ENCODE assay signal across 36 mouse cellular contexts in the genomic region with DNA sequence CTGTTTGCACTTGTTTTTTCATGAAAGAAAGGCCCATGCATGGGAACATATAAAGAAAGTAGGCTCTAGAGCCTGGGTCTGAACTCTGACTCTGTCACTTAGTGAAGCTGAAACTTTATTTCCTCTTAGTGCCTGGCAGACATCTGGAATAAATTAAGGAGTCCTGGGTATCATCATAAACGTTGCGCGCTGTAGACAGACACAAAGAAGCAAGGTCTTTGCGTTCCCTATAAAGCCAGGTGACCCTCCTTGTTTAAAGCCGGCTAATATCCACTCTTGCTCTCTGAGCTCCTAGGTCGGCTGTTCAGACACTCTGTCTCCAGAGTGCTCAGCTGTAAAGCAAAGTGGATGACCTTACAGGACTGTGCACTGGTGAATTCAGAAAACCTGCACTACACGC. TPM values are rescaled to one million over a fixed set of nuclear protein-coding genes. Genes with fewer than 3 reads are reported as not detected.
DNase-seq lines count a peak whose midpoint lies in the region; ATAC-seq and TF ChIP-seq lines count a peak whose summit lies in the region.
"Had no signal": no experiment of that assay in that cellular context is flagged by ENCODE, and none has a peak within 500 bp of the region (broad histone marks: within the 10 kb centered on the region; RNA-seq: fewer than 3 reads in every experiment).

No protein-coding gene starts in this region.

- no peaks in the 10 kb centered on the region for H3K9me3 ChIP-seq in heart, embryonic 10.5 days
- H3K9me3 ChIP-seq in embryonic facial prominence, embryonic 10.5 days = no peaks in the 10 kb centered on the region
- no peaks in the 10 kb centered on the region for H3K9me3 ChIP-seq in heart, embryonic 12.5 days (replicated peaks)
- H3K9me3 ChIP-seq: embryonic facial prominence, embryonic 15.5 days; G1E; heart, embryonic 15.5 days; intestine, embryonic 15.5 days; liver, embryonic 15.5 days had no signal

- DNase-seq in heart, embryonic 10.5 days (ENCODE audit: low spot score) = peak; percentile 46
- DNase-seq in heart, postnatal 36 days = no peak
- DNase-seq in embryonic facial prominence, embryonic 10.5 days (ENCODE audit: low spot score) = peak; percentile 57
- DNase-seq in hindlimb bud, embryonic 11.5 days (ENCODE audit: extremely low spot score, low read depth, low spot score) = peak; percentile 77
- peak; percentile 49 for DNase-seq in mesoderm, embryonic 11.5 days (ENCODE audit: low read depth, low spot score)
- DNase-seq in ovary, postnatal 14 days (ENCODE audit: low spot score) = no peak
- no peak for DNase-seq in thymus, adult 2 months
- DNase-seq: adrenal gland, postnatal 10 days; cerebellum, adult 11 months; cerebellum, adult 9-10 months; heart, adult 2 months; kidney, adult 8-10 months; kidney, postnatal 4 days; lung, embryonic 14.5 days; retina, postnatal 1 day; right cerebral cortex, postnatal 14 days; thymus, postnatal 25 days had no signal

- no peak overlapping the region for H3K4me2 ChIP-seq in heart, embryonic 12.5 days
- H3K4me2 ChIP-seq: embryonic facial prominence, embryonic 15.5 days; heart, embryonic 15.5 days; intestine, embryonic 15.5 days; liver, embryonic 15.5 days; lung, embryonic 14.5 days; midbrain, embryonic 11.5 days had no signal

- no peaks in the 10 kb centered on the region for H3K4me1 ChIP-seq in heart, embryonic 10.5 days
- peaks cover 36% of the 10 kb centered on the region for H3K4me1 ChIP-seq in embryonic facial prominence, embryonic 10.5 days
- no peaks in the 10 kb centered on the region for H3K4me1 ChIP-seq in thymus, adult 2 months (replicated peaks; ENCODE audit: control insufficient read depth, insufficient read depth, low read length)
- peaks cover 5% of the 10 kb centered on the region; the same call in 1 of the 2 replicates for H3K4me1 ChIP-seq in heart, embryonic 12.5 days (replicated peaks)
- H3K4me1 ChIP-seq: heart, embryonic 15.5 days; intestine, embryonic 15.5 days had no signal

- no peak overlapping the region for H3K9ac ChIP-seq in heart, embryonic 12.5 days
- H3K9ac ChIP-seq: embryonic facial prominence, embryonic 15.5 days; heart, embryonic 15.5 days; intestine, embryonic 15.5 days; liver, embryonic 15.5 days; lung, embryonic 14.5 days had no signal

- H3K27ac ChIP-seq in heart, embryonic 10.5 days = no peak overlapping the region
- peak overlapping the region; percentile 86 for H3K27ac ChIP-seq in embryonic facial prominence, embryonic 10.5 days (replicated peaks)
- H3K27ac ChIP-seq in thymus, adult 2 months (ENCODE audit: control insufficient read depth, insufficient read depth, low read length) = no peak overlapping the region
- no peak overlapping the region for H3K27ac ChIP-seq in heart, embryonic 12.5 days (ENCODE audit: poor library complexity, severe bottlenecking)
- H3K27ac ChIP-seq: embryonic facial prominence, embryonic 15.5 days; heart, adult 2 months; heart, embryonic 15.5 days; intestine, embryonic 15.5 days; kidney, postnatal 0 days; liver, embryonic 15.5 days had no signal

- TF ChIP-seq POLR2A in thymus, adult 2 months (IDR thresholded peaks at IDR 0.05; ENCODE audit: control insufficient read depth, extremely low read depth, insufficient read depth, low read length, poor library complexity) = no peak

- H3K4me3 ChIP-seq in heart, embryonic 10.5 days = no peak overlapping the region
- H3K4me3 ChIP-seq in embryonic facial prominence, embryonic 10.5 days = no peak overlapping the region
- no peak overlapping the region for H3K4me3 ChIP-seq in thymus, adult 2 months (ENCODE audit: control insufficient read depth, insufficient read depth, low read length)
- no peak overlapping the region for H3K4me3 ChIP-seq in heart, embryonic 12.5 days
- H3K4me3 ChIP-seq: embryonic facial prominence, embryonic 15.5 days; heart, adult 2 months; heart, embryonic 15.5 days; intestine, embryonic 15.5 days; liver, embryonic 15.5 days had no signal

- no peaks in the 10 kb centered on the region for H3K27me3 ChIP-seq in heart, embryonic 10.5 days (ENCODE audit: insufficient read depth, poor library complexity, severe bottlenecking)
- no peaks in the 10 kb centered on the region for H3K27me3 ChIP-seq in embryonic facial prominence, embryonic 10.5 days (replicated peaks; ENCODE audit: low read depth, poor library complexity, severe bottlenecking)
- no peaks in the 10 kb centered on the region for H3K27me3 ChIP-seq in thymus, adult 2 months (ENCODE audit: control insufficient read depth, insufficient read depth, low read length)
- no peaks in the 10 kb centered on the region for H3K27me3 ChIP-seq in heart, embryonic 12.5 days (replicated peaks)
- H3K27me3 ChIP-seq: embryonic facial prominence, embryonic 15.5 days; heart, embryonic 15.5 days; intestine, embryonic 15.5 days; liver, embryonic 15.5 days; Patski had no signal

- no peak for ATAC-seq in heart, embryonic 12.5 days (ENCODE audit: insufficient number of reproducible peaks, low FRiP score)
- ATAC-seq: forebrain, embryonic 16.5 days; hindbrain, embryonic 16.5 days; intestine, embryonic 15.5 days; Patski had no signal

- H3K36me3 ChIP-seq in heart, embryonic 10.5 days = no peaks in the 10 kb centered on the region
- no peaks in the 10 kb centered on the region for H3K36me3 ChIP-seq in embryonic facial prominence, embryonic 10.5 days (replicated peaks)
- H3K36me3 ChIP-seq in thymus, adult 2 months (ENCODE audit: control insufficient read depth, insufficient read depth, low read length) = no peaks in the 10 kb centered on the region
- no peaks in the 10 kb centered on the region for H3K36me3 ChIP-seq in heart, embryonic 12.5 days
- H3K36me3 ChIP-seq: embryonic facial prominence, embryonic 15.5 days; heart, embryonic 15.5 days; intestine, embryonic 15.5 days; liver, embryonic 15.5 days had no signal

- no peak for TF ChIP-seq CTCF in thymus, adult 2 months (IDR thresholded peaks at IDR 0.05; ENCODE audit: borderline replicate concordance, control insufficient read depth, extremely low read depth, insufficient read depth, low read length, poor library complexity)

- intact Hi-C loops in heart, postnatal 36 days (cut with DNase I) = no loop called here

- 71% methylated on average over 7 of the region's 7 CpGs for WGBS in heart, embryonic 10.5 days
- WGBS in embryonic facial prominence, embryonic 10.5 days = 29% methylated on average over 7 of the region's 7 CpGs
- 93% methylated on average over 7 of the region's 7 CpGs for WGBS in thymus, adult 2 months
- 57% methylated on average over 7 of the region's 7 CpGs for WGBS in heart, embryonic 12.5 days

RNA-seq across cellular contexts. Expression of a gene that starts 14.6 kb away (rescaled TPM):
- polyA plus RNA-seq in heart, embryonic 10.5 days (2016; fragmentation: Nextera tagmentation; extraction: Ambion mirVana) = 10.0 and 14.0 TPM in 2 replicates
- total RNA-seq in heart, postnatal 36 days (2021) = 1 to 10 TPM; 2.9 to 3.1 TPM
- 13.4 and 15.2 TPM in 2 replicates for polyA plus RNA-seq in embryonic facial prominence, embryonic 10.5 days (2016; fragmentation: Nextera tagmentation; extraction: Ambion mirVana)
- 0.36 and 0.51 TPM in 2 replicates for polyA plus RNA-seq in thymus, adult 2 months (2012; rRNA removed)
- 11.4 and 11.9 TPM in 2 replicates for polyA plus RNA-seq in heart, embryonic 12.5 days (2016; fragmentation: Nextera tagmentation; extraction: Ambion mirVana)
- polyA plus RNA-seq: small intestine, adult 2 months had no signal

RNA-seq across cellular contexts. Expression of a gene that starts 33.0 kb away (rescaled TPM):
- polyA plus RNA-seq in heart, embryonic 10.5 days (2016; fragmentation: Nextera tagmentation; extraction: Ambion mirVana) = 0.14 and 0.25 TPM in 2 replicates
- total RNA-seq in heart, postnatal 36 days (2021) = not detected
- 0.91 and 1.3 TPM in 2 replicates for polyA plus RNA-seq in embryonic facial prominence, embryonic 10.5 days (2016; fragmentation: Nextera tagmentation; extraction: Ambion mirVana)
- not detected in 2 replicates for polyA plus RNA-seq in thymus, adult 2 months (2012; rRNA removed)
- polyA plus RNA-seq in heart, embryonic 12.5 days (2016; fragmentation: Nextera tagmentation; extraction: Ambion mirVana) = 0.18 TPM in 1 of 2 replicates, not detected in the other
- total RNA-seq: gastrocnemius, adult 8-10 months; heart, adult 2 months; hematopoietic stem cell, adult 5-6 weeks; layer of hippocampus, adult 8-10 months; layer of hippocampus, postnatal 25 days; left cerebral cortex, adult 8-10 months; left cerebral cortex, postnatal 36 days; liver, adult 2 months had no signal
- polyA plus RNA-seq: G1E; heart, adult 2 months; liver, adult 2 months; small intestine, adult 2 months had no signal

Comparison
In these comparisons a context has a peak if more than half of its experiments do, and no peak if none do; other contexts are left out.
1. DNase-seq: peak in heart, embryonic 10.5 days (single experiment), embryonic facial prominence, embryonic 10.5 days (single experiment), hindlimb bud, embryonic 11.5 days (single experiment) and mesoderm, embryonic 11.5 days (single experiment); none in heart, postnatal 36 days (0 of 2), ovary, postnatal 14 days (single experiment) and thymus, adult 2 months (single experiment).